Mouse (Mus musculus) forebrain, postnatal 0 days (tissue): ENCODE data around the gene Csmd2. TPM values are rescaled to one million over a fixed set of nuclear protein-coding genes. Genes with fewer than 3 reads are reported as not detected.

Source experiments
- ATAC-seq: fragments of 200-750 bp; cut with Nextera tagmentation; 2 replicates; pipeline ENCODE4 v1.8.0; 2017; ENCODE audit warnings: mild to moderate bottlenecking, moderate library complexity
- DNase-seq: peaks from one replicate; pipeline ENCODE4 v3.0.0-alpha.2; 2015
- H3K27ac ChIP-seq: fragments of 300-500 bp; sonication (generic); 2 replicates; pipeline ENCODE4 v1.5.1; 2014; ENCODE audit warnings: low read depth, mild to moderate bottlenecking, antibody characterized with exemption, low read length, moderate library complexity, mixed read lengths
- H3K27me3 ChIP-seq: fragments of 300-500 bp; sonication (generic); 2 replicates; pipeline ENCODE4 v1.6.1; 2014; ENCODE audit warnings: mild to moderate bottlenecking, low read length, mixed read lengths; ENCODE audit not compliant: insufficient read depth
- H3K36me3 ChIP-seq: fragments of 300-500 bp; sonication (generic); 2 replicates; pipeline ENCODE4 v1.6.1; 2014; ENCODE audit warnings: mild to moderate bottlenecking, moderate library complexity; ENCODE audit not compliant: insufficient read depth
- H3K4me1 ChIP-seq: fragments of 300-500 bp; sonication (generic); 2 replicates; pipeline ENCODE4 v1.6.1; 2014; ENCODE audit warnings: antibody characterized with exemption; ENCODE audit not compliant: insufficient read depth
- H3K4me2 ChIP-seq: fragments of 300-500 bp; sonication (generic); 2 replicates; pipeline ENCODE4 v1.6.1; 2014; ENCODE audit warnings: low read depth, mild to moderate bottlenecking, moderate library complexity
- H3K4me3 ChIP-seq: fragments of 300-500 bp; sonication (generic); 2 replicates; pipeline ENCODE4 v1.5.1; 2014; ENCODE audit warnings: low read depth, low read length, mixed read lengths
- H3K9ac ChIP-seq: fragments of 300-500 bp; sonication (generic); 2 replicates; pipeline ENCODE4 v1.6.1; 2014; ENCODE audit warnings: mild to moderate bottlenecking
- H3K9me3 ChIP-seq: fragments of 300-500 bp; sonication (generic); 2 replicates; pipeline ENCODE4 v1.6.1; 2016; ENCODE audit warnings: low read length
- CTCF ChIP-seq: sonication (generic); IDR thresholded peaks from 2 replicates; pipeline ENCODE4 v1.5.1; 2016; ENCODE audit warnings: antibody characterized with exemption, control low read depth, low read depth
- WGBS: fragments of 180-500 bp; shearing (Covaris S2); extraction: QIAGEN DNeasy Blood & Tissue Kit; methylation state at CpG from one replicate; pipeline ENCODE4 v1.1.7; 2014; 5-methylcytosine and 5-hydroxymethylcytosine counted together
- polyA plus RNA-seq: library from polyadenylated mRNA; unstranded; fragments of >200 nt; fragmentation: Nextera tagmentation; extraction: Ambion mirVana; gene quantifications from 2 replicates; pipeline ENCODE4 v1.2.1, GENCODE M21; 2015
- total RNA-seq: library from RNA; depleted of rRNA; stranded (reverse); fragments of >200 nt; gene quantifications from 2 replicates; pipeline ENCODE4 v1.2.3, GENCODE M21; 2014

Gene Csmd2
- total and polyA plus RNA-seq, 2 experiments from 2014 or later: 5.5 to 35.8 TPM

GRCm38 (mm10) chr4:128139991-128140390, 152.3 kb downstream of the Csmd2 start:
- ATAC-seq (no peak), DNase-seq (no peak)
- Histone ChIP-seq H3K27ac (no peak overlapping the region), H3K9me3 (no peaks in the 10 kb centered on the region), H3K4me2 (no peak overlapping the region), H3K4me3 (no peak overlapping the region), H3K9ac (no peak overlapping the region), H3K4me1 (no peaks in the 10 kb centered on the region), H3K36me3 (no peaks in the 10 kb centered on the region), H3K27me3 (no peaks in the 10 kb centered on the region)
- no peak for TF ChIP-seq CTCF
- WGBS: 39% methylated on average over 2 of the region's 2 CpGs

GRCm38 (mm10) chr4:128141161-128142101, 153.8 kb downstream of the Csmd2 start:
- Histone ChIP-seq H3K4me1 (no peaks in the 10 kb centered on the region), H3K9ac (no peak overlapping the region), H3K27ac (no peak overlapping the region), H3K4me3 (no peak overlapping the region), H3K4me2 (no peak overlapping the region), H3K27me3 (no peaks in the 10 kb centered on the region), H3K36me3 (no peaks in the 10 kb centered on the region), H3K9me3 (no peaks in the 10 kb centered on the region)
- no peak for TF ChIP-seq CTCF
- 44% methylated on average over 10 of the region's 10 CpGs for WGBS
- DNase-seq (no peak), ATAC-seq (no peak)

- ATAC-seq: no peak
- 73% methylated on average over 3 of the region's 3 CpGs for WGBS
- Histone ChIP-seq H3K27ac (no peak overlapping the region), H3K27me3 (no peaks in the 10 kb centered on the region), H3K4me1 (no peaks in the 10 kb centered on the region), H3K4me3 (no peak overlapping the region), H3K9me3 (no peaks in the 10 kb centered on the region), H3K4me2 (no peak overlapping the region), H3K9ac (no peak overlapping the region), H3K36me3 (no peaks in the 10 kb centered on the region)
- no peak for DNase-seq
- TF ChIP-seq CTCF: no peak
These were observed 154.6 kb downstream of the Csmd2 start for GRCm38 (mm10) chr4:128142279-128142678.

- no peak overlapping the region for H3K4me2 ChIP-seq
- DNase-seq (no peak), ATAC-seq (no peak)
- WGBS: 76% methylated on average over 3 of the region's 3 CpGs
- H3K9me3 ChIP-seq: no peaks in the 10 kb centered on the region
- no peaks in the 10 kb centered on the region for H3K36me3 ChIP-seq
- no peaks in the 10 kb centered on the region for H3K27me3 ChIP-seq
- H3K4me1 ChIP-seq: no peaks in the 10 kb centered on the region
- no peak overlapping the region for H3K9ac ChIP-seq
- no peak for TF ChIP-seq CTCF
- no peak overlapping the region for H3K4me3 ChIP-seq
- H3K27ac ChIP-seq: no peak overlapping the region
These were observed 155.5 kb downstream of the Csmd2 start for GRCm38 (mm10) chr4:128143147-128143546.

GRCm38 (mm10) chr4:128149524-128149923, 161.9 kb downstream of the Csmd2 start:
- H3K9ac ChIP-seq: no peak overlapping the region
- H3K9me3 ChIP-seq: no peaks in the 10 kb centered on the region
- H3K27ac ChIP-seq: no peak overlapping the region
- no peak for DNase-seq
- H3K4me3 ChIP-seq: no peak overlapping the region
- peaks cover 3% of the 10 kb centered on the region; the same call in 1 of the 2 replicates for H3K4me1 ChIP-seq
- ATAC-seq: no peak
- H3K36me3 ChIP-seq: no peaks in the 10 kb centered on the region
- H3K4me2 ChIP-seq: no peak overlapping the region
- TF ChIP-seq CTCF: no peak
- no peaks in the 10 kb centered on the region for H3K27me3 ChIP-seq
- WGBS: 92% methylated on average over 4 of the region's 4 CpGs

- Histone ChIP-seq H3K9ac (no peak overlapping the region), H3K4me3 (no peak overlapping the region), H3K27ac (no peak overlapping the region), H3K36me3 (no peaks in the 10 kb centered on the region), H3K4me1 (peaks cover 3% of the 10 kb centered on the region; the same call in 1 of the 2 replicates), H3K9me3 (no peaks in the 10 kb centered on the region), H3K4me2 (no peak overlapping the region), H3K27me3 (no peaks in the 10 kb centered on the region)
- no peak for ATAC-seq
- 64% methylated on average over 3 of the region's 3 CpGs for whole genome bisulfite sequencing
- TF ChIP-seq CTCF: no peak
- DNase-seq: no peak
These were observed 164.4 kb downstream of the Csmd2 start for GRCm38 (mm10) chr4:128152066-128152465.

GRCm38 (mm10) chr4:128153144-128153543, 165.5 kb downstream of the Csmd2 start:
- no peaks in the 10 kb centered on the region for H3K27me3 ChIP-seq
- no peak for DNase-seq
- no peaks in the 10 kb centered on the region for H3K36me3 ChIP-seq
- ATAC-seq: no peak
- H3K4me1 ChIP-seq: peaks cover 3% of the 10 kb centered on the region; the same call in 1 of the 2 replicates
- no peak overlapping the region for H3K9ac ChIP-seq
- no peak for TF ChIP-seq CTCF
- no peaks in the 10 kb centered on the region for H3K9me3 ChIP-seq
- H3K4me2 ChIP-seq: no peak overlapping the region
- WGBS: 82% methylated on average over 4 of the region's 4 CpGs
- H3K27ac ChIP-seq: 0 out of 2 replicates have a peak overlapping the region, but pooled peaks have one; percentile 10
- H3K4me3 ChIP-seq: no peak overlapping the region
